Mouse (Mus musculus): Measurements from ENCODE around the gene Pkn2.

Gene Pkn2

GRCm38 (mm10) chr3:142832910-142833309 lies 48.9 kb downstream of the Pkn2 start:
- DNase-seq = no peak

- no peak for DNase-seq
These were observed 55.2 kb downstream of the Pkn2 start for GRCm38 (mm10) chr3:142826449-142827146.

GRCm38 (mm10) chr3:142823606-142824005 lies 58.2 kb downstream of the Pkn2 start:
- no peak for DNase-seq

GRCm38 (mm10) chr3:142817506-142817905 lies 64.3 kb downstream of the Pkn2 start:
- no peak for DNase-seq

GRCm38 (mm10) chr3:142811582-142811981 lies 70.2 kb downstream of the Pkn2 start:
- no peak for DNase-seq

- DNase-seq = no peak
These were observed 86.2 kb downstream of the Pkn2 start for GRCm38 (mm10) chr3:142795587-142795986.

- no peak for DNase-seq
These were observed 95.3 kb downstream of the Pkn2 start for GRCm38 (mm10) chr3:142786423-142787072.

GRCm38 (mm10) chr3:142777227-142777626 lies 104.6 kb downstream of the Pkn2 start:
- no peak for DNase-seq

GRCm38 (mm10) chr3:142773538-142774191 lies 108.1 kb downstream of the Pkn2 start:
- no peak for DNase-seq

GRCm38 (mm10) chr3:142770518-142770917 lies 111.3 kb downstream of the Pkn2 start:
- DNase-seq = no peak

GRCm38 (mm10) chr3:142768498-142768897 lies 113.3 kb downstream of the Pkn2 start:
- no peak for DNase-seq

- DNase-seq = no peak
These were observed 116.0 kb downstream of the Pkn2 start for GRCm38 (mm10) chr3:142765778-142766165.

GRCm38 (mm10) chr3:142764995-142765777 lies 116.6 kb downstream of the Pkn2 start, which contains the start of gene Gtf2b:
Gene Gtf2b, plus strand, starts transcription at chr3:142765045.
- peak; percentile 94 to 95 for DNase-seq

- no peak for DNase-seq
These were observed 121.4 kb downstream of the Pkn2 start for GRCm38 (mm10) chr3:142760356-142760755.

GRCm38 (mm10) chr3:142758593-142758992 lies 123.2 kb downstream of the Pkn2 start:
- no peak for DNase-seq

GRCm38 (mm10) chr3:142757841-142758240 lies 124.0 kb downstream of the Pkn2 start:
- DNase-seq = no peak

GRCm38 (mm10) chr3:142755132-142755867 lies 126.5 kb downstream of the Pkn2 start:
- DNase-seq = no peak

GRCm38 (mm10) chr3:142749131-142749530 lies 132.7 kb downstream of the Pkn2 start:
- no peak for DNase-seq

GRCm38 (mm10) chr3:142747673-142748072 lies 134.1 kb downstream of the Pkn2 start:
- no peak for DNase-seq

GRCm38 (mm10) chr3:142745076-142745475 lies 136.7 kb downstream of the Pkn2 start:
- DNase-seq = no peak

- peak; percentile 59 to 61 for DNase-seq
These were observed 137.6 kb downstream of the Pkn2 start for GRCm38 (mm10) chr3:142743973-142744898.

Data from B cell, adult 2 months (primary cell).